Mouse (Mus musculus) frontal cortex, adult (tissue): ENCODE results near the gene Slc2a5.
A peak's percentile ranks its signal among the peaks of the same experiment; 100 is the strongest.

Source experiments
- ATAC-seq: cut with Nextera tagmentation; 2 replicates; pipeline ENCODE4 v1.9.2; 2017; ENCODE audit warnings: mild to moderate bottlenecking, moderate library complexity, mixed read lengths; ENCODE audit not compliant: low TSS enrichment

The Slc2a5 gene

GRCm38 (mm10) chr4:150119055-150119454, at the start of gene Slc2a5:
Gene Slc2a5, plus strand, starts transcription at chr4:150119283.
- ATAC-seq: no peak

- ATAC-seq: no peak; the same call in 1 of the 2 replicates
Observed at GRCm38 (mm10) chr4:150070136-150070535, 48.9 kb upstream of the Slc2a5 start.

- no peak for ATAC-seq
Observed at GRCm38 (mm10) chr4:150072416-150073101, 46.5 kb upstream of the Slc2a5 start.

GRCm38 (mm10) chr4:150073102-150073473, 46.0 kb upstream of the Slc2a5 start:
- ATAC-seq: no peak

- ATAC-seq: no peak
Observed at GRCm38 (mm10) chr4:150075350-150075749, 43.7 kb upstream of the Slc2a5 start.

- ATAC-seq: no peak
Observed at GRCm38 (mm10) chr4:150076147-150076546, 42.9 kb upstream of the Slc2a5 start.

GRCm38 (mm10) chr4:150078646-150079045, 40.4 kb upstream of the Slc2a5 start:
- no peak for ATAC-seq

GRCm38 (mm10) chr4:150079244-150079643, 39.8 kb upstream of the Slc2a5 start:
- no peak for ATAC-seq

GRCm38 (mm10) chr4:150080330-150080967, 38.6 kb upstream of the Slc2a5 start:
- no peak for ATAC-seq

GRCm38 (mm10) chr4:150085366-150085765, 33.7 kb upstream of the Slc2a5 start:
- ATAC-seq: no peak

GRCm38 (mm10) chr4:150086841-150087160, 32.3 kb upstream of the Slc2a5 start:
- no peak for ATAC-seq

GRCm38 (mm10) chr4:150087161-150087889, 31.8 kb upstream of the Slc2a5 start, which contains the start of gene Gpr157:
Gene Gpr157, plus strand, starts transcription at chr4:150087365.
- peak; percentile 98 for ATAC-seq

- ATAC-seq: no peak
Observed at GRCm38 (mm10) chr4:150087890-150088530, 31.1 kb upstream of the Slc2a5 start.

GRCm38 (mm10) chr4:150089121-150089520, 30.0 kb upstream of the Slc2a5 start:
- no peak for ATAC-seq

GRCm38 (mm10) chr4:150091887-150092582, 27.0 kb upstream of the Slc2a5 start:
- ATAC-seq: no peak

- no peak; the same call in 1 of the 2 replicates for ATAC-seq
Observed at GRCm38 (mm10) chr4:150092583-150092902, 26.5 kb upstream of the Slc2a5 start.

GRCm38 (mm10) chr4:150093560-150094462, 25.3 kb upstream of the Slc2a5 start:
- ATAC-seq: no peak

GRCm38 (mm10) chr4:150094463-150094789, 24.7 kb upstream of the Slc2a5 start:
- no peak for ATAC-seq

GRCm38 (mm10) chr4:150096309-150096708, 22.8 kb upstream of the Slc2a5 start:
- no peak for ATAC-seq

GRCm38 (mm10) chr4:150097847-150098246, 21.2 kb upstream of the Slc2a5 start:
- no peak for ATAC-seq

- peak; percentile 55; the same call in 1 of the 2 replicates for ATAC-seq
Observed at GRCm38 (mm10) chr4:150098880-150099279, 20.2 kb upstream of the Slc2a5 start.
